Mouse (Mus musculus) adrenal gland, postnatal 25 days (tissue): Measurements from ENCODE around the gene Gm36079. TPM values are rescaled to one million over a fixed set of nuclear protein-coding genes. Genes with fewer than 3 reads are reported as not detected.
"Not testable (repeated sequence)": the region's sequence is repeated elsewhere in the genome, so short reads cannot be mapped to it uniquely, and the experiment has no call there.

ENCODE experiments used
- DNase-seq: peaks from one replicate; pipeline ENCODE4 v3.0.0; 2021; ENCODE audit warnings: mixed read lengths
- total RNA-seq: library from RNA; stranded (reverse); gene quantifications from 2 replicates; pipeline ENCODE4 v1.2.3, GENCODE M21; 2021

The Gm36079 gene
- total RNA-seq, 1 experiment from 2014 or later = not detected

DNA sequence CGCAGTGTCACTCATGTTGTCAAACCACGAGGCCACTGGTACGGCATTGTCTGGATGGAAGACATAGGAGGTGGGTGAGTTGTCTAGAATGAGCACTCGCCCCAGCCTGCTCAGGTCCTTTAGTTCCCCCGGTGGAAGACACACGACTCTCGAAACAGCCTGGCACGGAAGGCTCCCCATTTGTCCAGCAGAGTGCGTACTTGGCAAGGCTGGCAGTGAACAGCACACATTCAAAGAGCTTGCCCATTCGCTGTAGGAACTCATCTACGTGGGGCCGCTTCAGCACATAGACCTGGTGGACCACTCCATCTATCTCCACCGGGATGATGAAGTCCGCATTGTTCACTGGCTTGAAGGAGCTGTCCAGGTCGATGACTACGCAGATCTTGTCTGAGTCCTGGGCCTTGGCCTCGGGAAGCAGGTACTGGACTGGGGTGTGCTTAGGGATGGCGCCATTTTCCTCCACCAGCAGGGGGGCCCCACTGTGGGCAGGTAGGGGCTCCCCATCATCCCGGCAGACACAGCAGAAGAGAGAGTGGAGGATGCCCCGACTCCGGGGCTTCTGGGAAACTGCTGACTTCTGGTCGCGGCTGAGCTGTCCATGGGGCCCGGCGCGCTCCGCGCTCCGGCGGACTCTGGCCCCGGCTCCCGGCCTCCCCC, 11.3 kb downstream of the Gm36079 start:
- DNase-seq = not testable (repeated sequence)

DNA sequence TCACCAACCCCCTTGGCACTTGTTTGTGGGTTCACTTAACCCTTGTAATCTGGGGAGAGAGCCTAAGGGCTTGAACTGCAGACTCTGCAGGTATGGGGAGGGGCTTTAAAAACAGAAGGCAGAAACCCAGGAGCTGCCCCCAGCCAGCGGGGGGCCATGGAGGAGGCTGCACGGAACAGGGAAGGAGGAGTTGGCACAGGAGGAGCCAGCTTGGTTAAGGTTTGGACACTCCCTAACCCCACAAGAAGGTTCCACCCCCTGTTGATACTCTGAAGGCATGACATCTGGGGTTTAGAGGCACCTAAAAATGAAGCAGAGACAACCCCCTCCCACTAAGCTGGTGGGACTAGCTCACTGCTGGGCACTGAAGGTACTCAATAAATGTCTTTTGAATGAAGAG, 12.8 kb downstream of the Gm36079 start:
- DNase-seq = not testable (repeated sequence)

DNA sequence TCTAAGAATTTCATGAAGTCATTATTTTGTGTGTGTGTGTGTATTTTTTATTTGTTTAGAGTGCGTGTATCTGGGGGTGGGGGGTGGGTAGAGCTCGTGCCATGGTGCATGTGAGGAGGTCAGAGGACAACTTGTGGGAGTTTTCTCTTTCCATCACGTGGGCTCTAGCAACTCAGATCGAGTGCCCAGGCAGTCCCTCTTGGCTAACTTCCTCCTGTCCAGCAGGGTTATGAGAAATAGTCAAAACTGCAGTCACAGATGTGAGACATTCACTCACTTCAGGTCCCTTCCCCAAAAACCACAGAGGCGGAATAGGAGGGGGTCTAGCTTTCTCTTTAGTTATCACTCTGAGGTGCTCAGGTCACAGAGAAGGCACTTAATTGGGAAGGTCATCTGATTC, 13.3 kb downstream of the Gm36079 start:
- not testable (repeated sequence) for DNase-seq

DNA sequence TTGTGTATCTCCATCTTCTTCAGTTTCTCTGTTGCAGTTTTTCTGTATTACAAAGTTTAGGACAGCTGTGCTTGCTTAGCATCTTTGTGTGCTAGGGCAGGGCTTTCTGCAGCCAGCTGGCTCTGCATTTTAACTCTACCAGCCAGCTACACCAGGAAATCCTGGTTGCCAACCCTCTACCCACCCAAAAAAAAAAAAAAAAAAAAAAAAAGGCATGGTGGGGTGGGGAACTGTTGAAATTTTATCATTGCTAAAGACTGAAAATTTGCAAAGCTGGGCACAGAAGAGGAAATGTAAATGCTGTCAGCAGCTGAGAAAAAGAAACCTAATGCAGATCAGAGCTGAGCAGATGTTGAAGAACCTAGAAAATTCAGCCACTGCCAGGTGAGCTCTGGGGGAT, 16.7 kb downstream of the Gm36079 start:
- DNase-seq = not testable (repeated sequence)

DNA sequence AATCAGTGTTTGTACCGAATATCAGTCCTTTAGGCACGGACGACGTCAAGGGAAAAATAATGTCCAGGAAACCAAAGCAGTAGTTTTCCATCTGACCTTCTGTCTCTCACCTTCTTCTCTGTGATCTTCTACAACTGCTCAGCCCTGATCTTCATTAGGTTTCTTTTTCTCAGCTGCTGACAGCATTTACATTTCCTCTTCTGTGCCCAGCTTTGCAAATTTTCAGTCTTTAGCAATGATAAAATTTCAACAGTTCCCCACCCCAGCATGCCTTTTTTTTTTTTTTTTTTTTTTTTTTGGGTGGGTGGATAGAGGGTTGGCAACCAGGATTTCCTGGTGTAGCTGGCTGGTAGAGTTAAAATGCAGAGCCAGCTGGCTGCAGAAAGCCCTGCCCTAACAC, 27.6 kb downstream of the Gm36079 start:
- not testable (repeated sequence) for DNase-seq

DNA sequence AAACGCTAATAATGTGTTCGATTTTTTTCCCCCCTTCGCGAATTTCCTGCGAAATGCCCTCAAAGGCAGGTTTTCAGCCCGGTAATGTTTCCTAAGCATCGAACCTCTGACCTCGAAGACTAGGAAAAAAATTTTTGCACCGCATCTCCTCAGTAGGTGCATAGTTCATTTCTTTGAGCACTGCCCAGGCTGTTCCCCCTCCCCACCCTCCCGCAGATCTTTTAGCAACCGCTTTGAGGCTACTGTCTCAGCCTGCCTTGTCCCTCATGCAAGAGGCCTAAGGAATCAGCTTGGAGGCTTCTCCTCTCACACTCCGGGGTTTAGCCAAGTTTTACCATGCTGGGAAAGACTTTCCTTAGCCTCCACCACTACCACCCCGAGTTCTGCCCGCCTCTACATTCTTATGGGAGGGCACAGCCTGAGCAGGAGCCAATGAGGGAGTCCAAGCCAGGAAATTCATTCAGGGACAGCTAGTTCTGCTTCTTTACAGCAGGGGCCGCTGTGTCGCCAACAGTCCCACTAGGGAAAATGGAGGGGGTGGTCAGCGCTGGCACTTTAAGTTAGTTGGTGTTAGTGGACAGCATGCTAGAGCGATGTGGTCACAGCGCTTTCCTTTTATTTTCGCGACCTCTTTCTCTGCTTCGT, 28.2 kb downstream of the Gm36079 start:
- not testable (repeated sequence) for DNase-seq

DNA sequence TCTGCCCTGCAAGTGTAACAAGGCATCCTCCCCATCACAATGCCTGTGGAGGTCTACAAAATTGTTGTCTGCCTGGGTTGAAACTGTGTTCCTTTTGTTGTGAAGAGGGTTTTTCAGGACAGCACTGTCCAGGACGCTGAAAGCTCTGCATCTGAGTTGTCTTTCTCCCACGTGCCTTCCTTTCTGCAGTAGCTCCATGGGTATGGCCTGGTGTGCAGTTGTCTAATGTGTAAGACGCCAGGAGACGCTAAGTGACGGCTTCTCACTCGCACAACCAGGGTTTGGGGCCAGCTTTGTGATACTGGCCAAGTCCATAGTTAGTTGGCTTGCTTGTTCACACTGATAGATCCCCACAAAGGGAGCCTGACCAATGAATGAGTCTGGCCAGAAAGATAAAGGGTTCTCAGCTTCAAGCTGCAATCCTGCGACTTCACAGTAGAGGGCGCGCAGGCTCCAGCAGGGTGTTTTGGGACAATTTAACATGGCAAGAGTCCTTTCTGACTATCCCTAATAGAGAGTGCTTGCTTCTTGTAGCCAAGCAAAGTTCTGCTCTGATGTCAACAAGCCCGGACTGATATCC, 34.8 kb downstream of the Gm36079 start:
- not testable (repeated sequence) for DNase-seq

DNA sequence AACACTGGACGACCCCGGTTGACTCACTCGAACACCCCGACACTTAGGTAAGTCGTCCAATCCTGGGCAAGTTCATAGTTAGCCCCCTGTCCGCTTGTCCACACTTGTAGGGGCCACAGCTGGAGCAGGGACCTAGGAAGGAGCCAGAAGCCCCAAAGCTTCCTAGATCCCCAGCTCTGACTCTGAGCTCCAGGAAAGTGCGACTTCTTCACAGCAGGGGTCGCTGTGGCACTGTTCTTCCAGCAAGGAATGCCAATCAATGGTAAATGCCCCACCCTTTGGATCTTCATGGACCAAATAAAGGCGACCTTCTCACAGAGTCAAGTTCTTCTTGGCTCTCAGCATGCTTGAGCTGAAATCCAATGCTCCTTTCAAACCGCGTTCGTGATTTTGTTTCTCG, 35.5 kb downstream of the Gm36079 start:
- not testable (repeated sequence) for DNase-seq

Other genes with a start within 250 kb of the Gm36079 start
- gene Zfp131, start 236.1 kb downstream of the Gm36079 start, total RNA-seq = 32.4 and 37.4 TPM in 2 replicates
- not detected in 2 replicates for gene AF067063, start 196.8 kb downstream of the Gm36079 start, total RNA-seq
- not detected in 2 replicates for gene D13Ertd608e, start 191.0 kb downstream of the Gm36079 start, total RNA-seq
- not detected in 2 replicates for gene Tcstv1, start 132.2 kb downstream of the Gm36079 start, total RNA-seq
- gene Gm21761, start 97.7 kb downstream of the Gm36079 start, total RNA-seq = not detected in 2 replicates
- not detected in 2 replicates for gene B020031M17Rik, start 76.2 kb downstream of the Gm36079 start, total RNA-seq
- gene Gm21188, start 25.2 kb upstream of the Gm36079 start, total RNA-seq = 0.12 TPM in 1 of 2 replicates, not detected in the other
- not detected in 2 replicates for gene Gm20767, start 113.2 kb upstream of the Gm36079 start, total RNA-seq
- gene Gm21818, start 145.4 kb upstream of the Gm36079 start, total RNA-seq = not detected in 2 replicates
- gene Gm21762, start 188.9 kb upstream of the Gm36079 start, total RNA-seq = not detected in 2 replicates
- not detected in 2 replicates for gene Gm21731, start 212.1 kb upstream of the Gm36079 start, total RNA-seq
- not detected in 2 replicates for gene AF067061, start 236.1 kb upstream of the Gm36079 start, total RNA-seq